Mouse (Mus musculus): ENCODE measurements at regions not wholly inside any gene's neighbourhood (a gene's known extent, or its start where the extent isn't known, plus 50 kb on each side); places are given as distances from the start of the nearest gene placed in this dataset.

DNA sequence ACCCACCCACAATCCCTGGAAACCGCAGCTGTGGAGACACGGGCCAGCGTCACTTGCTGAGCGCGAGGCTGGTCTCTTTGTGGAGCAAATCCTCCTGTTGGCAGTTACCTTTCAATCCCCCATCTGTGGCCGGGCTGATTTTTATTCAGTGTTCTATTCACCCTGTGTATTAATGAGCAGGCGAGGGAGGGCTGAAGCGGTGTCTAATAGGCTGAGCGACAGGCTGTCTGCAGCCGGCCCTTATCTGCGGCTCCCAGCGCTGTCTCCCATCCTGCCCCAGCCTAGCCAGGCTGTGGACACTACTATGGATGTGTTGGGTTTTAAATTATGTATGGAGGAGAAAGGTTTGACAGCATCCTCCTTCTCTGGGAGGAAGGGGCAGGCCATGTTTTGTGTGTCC, 138.3 kb upstream of the Gm26897 start:
- no peak overlapping the region for H3K4me3 ChIP-seq (replicated peaks in 1 of 3; ENCODE audit: low read depth in 2 of 3, low read length in 2 of 3, poor library complexity in 1 of 3)
- no peak for DNase-seq (ENCODE audit: extremely low read depth)
- no peaks in the 10 kb centered on the region for H3K27me3 ChIP-seq (replicated peaks)
- no peak overlapping the region for H3K9ac ChIP-seq (ENCODE audit: insufficient read depth, low read depth)
- no peaks in the 10 kb centered on the region for H3K4me1 ChIP-seq (ENCODE audit: control insufficient read depth in 1 of 2, insufficient read depth in 2 of 2)
- TF ChIP-seq KAT2A (IDR thresholded peaks at IDR 0.05; ENCODE audit: insufficient replicate concordance, low read length) (no peak), USF2 (conservative IDR thresholded peaks at IDR 0.05; ENCODE audit: low read depth, low read length) (no peak), CHD1 (IDR thresholded peaks at IDR 0.05; ENCODE audit: low read depth, low read length) (no peak), TBP (conservative IDR thresholded peaks at IDR 0.05; ENCODE audit: low read depth, low read length) (no peak), POLR2A (IDR thresholded peaks at IDR 0.05; ENCODE audit: low read depth, low read length) (no peak), UBTF (IDR thresholded peaks at IDR 0.05; ENCODE audit: low read depth, low read length) (no peak), RCOR1 (conservative IDR thresholded peaks at IDR 0.05; ENCODE audit: low read depth, low read length) (no peak), PAX5 (IDR thresholded peaks at IDR 0.05; ENCODE audit: low read length) (no peak), JUN (IDR thresholded peaks at IDR 0.05; ENCODE audit: insufficient read depth, low read depth, low read length) (no peak), CTCF (conservative IDR thresholded peaks at IDR 0.05 in 1 of 2, IDR thresholded peaks at IDR 0.05 in 1 of 2; ENCODE audit: low read depth in 2 of 2, low read length in 2 of 2) (no peak), NRF1 (IDR thresholded peaks at IDR 0.05; ENCODE audit: low read depth, low read length) (no peak), JUND (conservative IDR thresholded peaks at IDR 0.05; ENCODE audit: low read depth, low read length) (no peak), ZMIZ1 (IDR thresholded peaks at IDR 0.05; ENCODE audit: low read depth, low read length) (no peak), E2F4 (IDR thresholded peaks at IDR 0.05; ENCODE audit: insufficient replicate concordance, low read depth, low read length) (no peak)
- in situ Hi-C loops (cut with MboI; ENCODE audit: low pct_ligation_motif_present, low pct_unique_long_range_greater_than_20kb, low sequenced_read_pairs): no loop called here
- H3K9me3 ChIP-seq (replicated peaks; ENCODE audit: low read length): peaks cover 86% of the 10 kb centered on the region
- dilution Hi-C loops (cut with MboI; ENCODE audit: extremely low pct_ligation_motif_present, extremely low pct_unique_long_range_greater_than_20kb, low sequenced_read_pairs): no loop called here
- H3K27ac ChIP-seq (ENCODE audit: insufficient read depth, low read depth): no peak overlapping the region
- H3K4me2 ChIP-seq (ENCODE audit: insufficient read depth, low read depth, poor library complexity, severe bottlenecking): no peak overlapping the region
- H3K79me2 ChIP-seq (replicated peaks; ENCODE audit: control insufficient read depth, extremely low read depth, insufficient read depth, poor library complexity, severe bottlenecking): no peaks in the 10 kb centered on the region
- H3K36me3 ChIP-seq (replicated peaks in 1 of 2; ENCODE audit: control insufficient read depth in 1 of 2, insufficient read depth in 1 of 2, low read length in 1 of 2): no peaks in the 10 kb centered on the region

DNA sequence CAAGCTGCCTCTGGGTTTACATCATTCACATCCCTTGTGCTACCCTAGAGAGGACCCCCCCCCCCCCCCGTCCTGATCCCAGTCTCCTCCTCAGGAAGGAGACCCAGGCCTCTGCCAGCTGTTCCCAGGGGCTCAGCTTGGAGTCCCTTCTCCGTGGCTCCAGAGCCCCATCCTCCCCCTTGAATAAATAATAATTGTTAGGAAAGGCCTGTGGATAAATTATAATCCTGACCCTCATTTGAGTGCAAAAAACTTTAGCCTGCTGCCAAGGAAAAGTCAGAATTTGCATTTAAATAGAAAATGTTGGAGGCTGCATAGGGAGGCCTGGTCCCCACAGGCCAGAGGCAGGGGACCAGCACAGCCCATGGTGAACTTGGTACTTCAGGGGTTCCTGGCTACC, 136.0 kb upstream of the Gm26897 start:
- H3K79me2 ChIP-seq (replicated peaks; ENCODE audit: control insufficient read depth, extremely low read depth, insufficient read depth, poor library complexity, severe bottlenecking): no peaks in the 10 kb centered on the region
- dilution Hi-C loops (cut with MboI; ENCODE audit: extremely low pct_ligation_motif_present, extremely low pct_unique_long_range_greater_than_20kb, low sequenced_read_pairs) (no loop called here), in situ Hi-C loops (cut with MboI; ENCODE audit: low pct_ligation_motif_present, low pct_unique_long_range_greater_than_20kb, low sequenced_read_pairs) (no loop called here)
- peaks cover 93% of the 10 kb centered on the region for H3K9me3 ChIP-seq (replicated peaks; ENCODE audit: low read length)
- H3K4me2 ChIP-seq (ENCODE audit: insufficient read depth, low read depth, poor library complexity, severe bottlenecking): no peak overlapping the region
- no peak overlapping the region for H3K4me3 ChIP-seq (replicated peaks in 1 of 3; ENCODE audit: low read depth in 2 of 3, low read length in 2 of 3, poor library complexity in 1 of 3)
- H3K9ac ChIP-seq (ENCODE audit: insufficient read depth, low read depth): no peak overlapping the region
- no peak overlapping the region for H3K27ac ChIP-seq (ENCODE audit: insufficient read depth, low read depth)
- TF ChIP-seq E2F4 (IDR thresholded peaks at IDR 0.05; ENCODE audit: insufficient replicate concordance, low read depth, low read length): no peak
- TF ChIP-seq MAZ (IDR thresholded peaks at IDR 0.05; ENCODE audit: low read depth, low read length): no peak
- TF ChIP-seq MAX (IDR thresholded peaks at IDR 0.05; ENCODE audit: low read length): no peak
- TF ChIP-seq CHD1 (IDR thresholded peaks at IDR 0.05; ENCODE audit: low read depth, low read length): no peak
- TF ChIP-seq MAFK (IDR thresholded peaks at IDR 0.05; ENCODE audit: insufficient replicate concordance, low read length): no peak
- TF ChIP-seq TCF12 (IDR thresholded peaks at IDR 0.05; ENCODE audit: low read depth, low read length): no peak
- no peak for TF ChIP-seq BHLHE40 (IDR thresholded peaks at IDR 0.05; ENCODE audit: low read depth, low read length)
- TF ChIP-seq PAX5 (IDR thresholded peaks at IDR 0.05; ENCODE audit: low read length): no peak
- no peak for TF ChIP-seq CTCF (conservative IDR thresholded peaks at IDR 0.05 in 1 of 2, IDR thresholded peaks at IDR 0.05 in 1 of 2; ENCODE audit: low read depth in 2 of 2, low read length in 2 of 2)
- TF ChIP-seq NELFE (IDR thresholded peaks at IDR 0.05; ENCODE audit: low read depth, low read length): no peak
- TF ChIP-seq EP300 (IDR thresholded peaks at IDR 0.05; ENCODE audit: low read length): no peak
- no peak for TF ChIP-seq TBP (conservative IDR thresholded peaks at IDR 0.05; ENCODE audit: low read depth, low read length)
- H3K27me3 ChIP-seq (replicated peaks): no peaks in the 10 kb centered on the region
- no peak for DNase-seq (ENCODE audit: extremely low read depth)
- H3K36me3 ChIP-seq (replicated peaks in 1 of 2; ENCODE audit: control insufficient read depth in 1 of 2, insufficient read depth in 1 of 2, low read length in 1 of 2): no peaks in the 10 kb centered on the region
- no peaks in the 10 kb centered on the region for H3K4me1 ChIP-seq (ENCODE audit: control insufficient read depth in 1 of 2, insufficient read depth in 2 of 2)

Measured in CH12.LX (cell line).